Mouse (Mus musculus) CH12.LX (cell line): ENCODE results near the gene Krt20. TPM values are rescaled to one million over a fixed set of nuclear protein-coding genes. Genes with fewer than 3 reads are reported as not detected.

Source experiments
- DNase-seq: peaks from one replicate; pipeline ENCODE4 v3.0.0-alpha.2; 2013; ENCODE audit errors: extremely low read depth
- H3K27ac ChIP-seq: 2 replicates; pipeline ENCODE4 v1.5.1; 2012; ENCODE audit warnings: low read depth, mild to moderate bottlenecking, control low read depth, moderate library complexity; ENCODE audit not compliant: insufficient read depth
- H3K27me3 ChIP-seq: replicated peaks from 2 replicates; pipeline ENCODE3; 2012; ENCODE audit warnings: inconsistent platforms
- H3K36me3 ChIP-seq, 2 experiments: replicated peaks in 1 of 2; 2 replicates each; pipeline versions ENCODE3 to v1.6.1; 2012; ENCODE audit warnings: inconsistent platforms in 1 of 2, low read length in 1 of 2, mild to moderate bottlenecking in 1 of 2, mixed read lengths in 1 of 2, moderate library complexity in 1 of 2; ENCODE audit not compliant: control insufficient read depth in 1 of 2, insufficient read depth in 1 of 2
- H3K4me1 ChIP-seq, 2 experiments: 2 replicates each; pipeline ENCODE4 v1.6.1; 2012; ENCODE audit warnings: inconsistent platforms in 1 of 2, moderate library complexity in 1 of 2; ENCODE audit not compliant: insufficient read depth in 2 of 2, control insufficient read depth in 1 of 2
- H3K4me2 ChIP-seq: 2 replicates; pipeline ENCODE4 v1.6.1; 2012; ENCODE audit warnings: low read depth, mild to moderate bottlenecking, control low read depth; ENCODE audit not compliant: poor library complexity, insufficient read depth, severe bottlenecking
- H3K4me3 ChIP-seq, 3 experiments: fragments of 150-350 bp in 1 of 3; sonication (generic) in 1 of 3; replicated peaks in 1 of 3; 2 replicates each; pipeline versions ENCODE3 to v1.5.1; 2011 to 2012; ENCODE audit warnings: low read depth in 2 of 3, low read length in 2 of 3, mild to moderate bottlenecking in 2 of 3, moderate library complexity in 2 of 3, control low read depth in 1 of 3, improper control_type of control experiment in 1 of 3, inconsistent platforms in 1 of 3, mixed read lengths in 1 of 3; ENCODE audit not compliant: poor library complexity in 1 of 3
- H3K79me2 ChIP-seq: replicated peaks from 2 replicates; pipeline ENCODE4 v1.6.1; 2012; ENCODE audit warnings: mild to moderate bottlenecking, moderate library complexity; ENCODE audit not compliant: control insufficient read depth, poor library complexity, insufficient read depth, severe bottlenecking; ENCODE audit errors: extremely low read depth
- H3K9ac ChIP-seq: 2 replicates; pipeline ENCODE4 v1.6.1; 2012; ENCODE audit warnings: low read depth, mild to moderate bottlenecking, control low read depth, moderate library complexity; ENCODE audit not compliant: insufficient read depth
- H3K9me3 ChIP-seq: replicated peaks from 2 replicates; pipeline ENCODE3; 2012; ENCODE audit warnings: low read length, inconsistent platforms, mixed read lengths
- CHD2 ChIP-seq: IDR thresholded peaks from 2 replicates; pipeline ENCODE4 v1.6.1; 2011; ENCODE audit warnings: low read length, improper control_type of control experiment
- CTCF ChIP-seq, 2 experiments: IDR thresholded peaks in 1 of 2; conservative IDR thresholded peaks in 1 of 2; 2 replicates each; pipeline ENCODE4 v1.5.1; 2011 to 2012; ENCODE audit warnings: low read depth in 2 of 2, low read length in 2 of 2, improper control_type of control experiment in 1 of 2, inconsistent platforms in 1 of 2, mild to moderate bottlenecking in 1 of 2, moderate library complexity in 1 of 2
- E2F4 ChIP-seq: IDR thresholded peaks from 2 replicates; pipeline ENCODE4 v1.6.1; 2011; ENCODE audit warnings: low read depth, low read length, improper control_type of control experiment; ENCODE audit not compliant: insufficient replicate concordance
- ELF1 ChIP-seq: IDR thresholded peaks from 2 replicates; pipeline ENCODE4 v1.6.1; 2014; ENCODE audit warnings: low read depth, mild to moderate bottlenecking, inconsistent platforms, low read length, improper control_type of control experiment
- EP300 ChIP-seq: IDR thresholded peaks from 2 replicates; pipeline ENCODE4 v1.6.1; 2011; ENCODE audit warnings: low read length, improper control_type of control experiment
- GABPA ChIP-seq: IDR thresholded peaks from 2 replicates; pipeline ENCODE4 v1.6.1; 2012; ENCODE audit warnings: low read depth, low read length, improper control_type of control experiment, inconsistent platforms; ENCODE audit not compliant: insufficient replicate concordance
- HCFC1 ChIP-seq: IDR thresholded peaks from 2 replicates; pipeline ENCODE4 v1.6.1; 2012; ENCODE audit warnings: low read depth, mild to moderate bottlenecking, inconsistent platforms, low read length, improper control_type of control experiment
- JUND ChIP-seq: conservative IDR thresholded peaks from 2 replicates; pipeline ENCODE4 v1.6.1; 2011; ENCODE audit warnings: low read depth, low read length, improper control_type of control experiment
- KAT2A ChIP-seq: IDR thresholded peaks from 2 replicates; pipeline ENCODE4 v1.6.1; 2012; ENCODE audit warnings: low read length, improper control_type of control experiment, inconsistent platforms; ENCODE audit not compliant: insufficient replicate concordance
- MAFK ChIP-seq: IDR thresholded peaks from 2 replicates; pipeline ENCODE4 v1.6.1; 2011; ENCODE audit warnings: low read length, improper control_type of control experiment; ENCODE audit not compliant: insufficient replicate concordance
- MAX ChIP-seq: IDR thresholded peaks from 2 replicates; pipeline ENCODE4 v1.6.1; 2011; ENCODE audit warnings: low read length, improper control_type of control experiment
- MAZ ChIP-seq: IDR thresholded peaks from 2 replicates; pipeline ENCODE4 v1.6.1; 2012; ENCODE audit warnings: low read depth, mild to moderate bottlenecking, inconsistent platforms, low read length, improper control_type of control experiment, moderate library complexity
- MEF2A ChIP-seq: IDR thresholded peaks from 2 replicates; pipeline ENCODE4 v1.6.1; 2014; ENCODE audit warnings: low read depth, mild to moderate bottlenecking, inconsistent platforms, low read length, improper control_type of control experiment, borderline replicate concordance
- MYC ChIP-seq: IDR thresholded peaks from 2 replicates; pipeline ENCODE4 v1.6.1; 2011; ENCODE audit warnings: low read depth, mild to moderate bottlenecking, improper control_type of control experiment, low read length
- NRF1 ChIP-seq: IDR thresholded peaks from 2 replicates; pipeline ENCODE4 v1.6.1; 2014; ENCODE audit warnings: low read depth, mild to moderate bottlenecking, inconsistent platforms, low read length, improper control_type of control experiment, moderate library complexity
- PAX5 ChIP-seq: IDR thresholded peaks from 2 replicates; pipeline ENCODE4 v1.6.1; 2012; ENCODE audit warnings: low read length, inconsistent platforms, mixed read lengths
- POLR2AphosphoS2 ChIP-seq: IDR thresholded peaks from 2 replicates; pipeline ENCODE4 v1.6.1; 2011; ENCODE audit warnings: low read depth, low read length, improper control_type of control experiment
- TBP ChIP-seq: conservative IDR thresholded peaks from 2 replicates; pipeline ENCODE4 v1.6.1; 2011; ENCODE audit warnings: low read depth, low read length, improper control_type of control experiment
- TCF12 ChIP-seq: IDR thresholded peaks from 2 replicates; pipeline ENCODE4 v1.6.1; 2014; ENCODE audit warnings: low read depth, mild to moderate bottlenecking, inconsistent platforms, low read length, improper control_type of control experiment
- UBTF ChIP-seq: IDR thresholded peaks from 2 replicates; pipeline ENCODE4 v1.6.1; 2012; ENCODE audit warnings: low read depth, mild to moderate bottlenecking, inconsistent platforms, low read length, improper control_type of control experiment, moderate library complexity
- USF2 ChIP-seq: conservative IDR thresholded peaks from 2 replicates; pipeline ENCODE4 v1.6.1; 2011; ENCODE audit warnings: low read depth, low read length, improper control_type of control experiment
- ZC3H11A ChIP-seq: IDR thresholded peaks from 2 replicates; pipeline ENCODE4 v1.6.1; 2012; ENCODE audit warnings: low read depth, mild to moderate bottlenecking, inconsistent platforms, low read length, improper control_type of control experiment
- ZKSCAN1 ChIP-seq: IDR thresholded peaks from 2 replicates; pipeline ENCODE4 v1.6.1; 2012; ENCODE audit warnings: low read depth, inconsistent platforms, low read length, improper control_type of control experiment, borderline replicate concordance
- ZNF384 ChIP-seq: IDR thresholded peaks from 2 replicates; pipeline ENCODE4 v1.6.1; 2012; ENCODE audit warnings: low read depth, low read length, improper control_type of control experiment, inconsistent platforms
- dilution Hi-C: fragments of 300-500 bp; cut with MboI; formaldehyde crosslinking; loops from 2 replicates; pipeline ENCODE4 v1.14.3; 2020; ENCODE audit warnings: low sequenced_read_pairs; ENCODE audit not compliant: extremely low pct_unique_long_range_greater_than_20kb, extremely low pct_ligation_motif_present
- in situ Hi-C: fragments of 300-500 bp; cut with MboI; formaldehyde crosslinking; loops from 3 replicates; pipeline ENCODE4 v1.14.3; 2019; ENCODE audit warnings: low sequenced_read_pairs, low pct_ligation_motif_present, low pct_unique_long_range_greater_than_20kb, mixed read lengths
- polyA plus RNA-seq: library from polyadenylated mRNA; unstranded; fragments of >175 nt; gene quantifications from 2 replicates; pipeline ENCODE4 v1.2.1, GENCODE M21; 2012; ENCODE audit warnings: low read depth; ENCODE audit not compliant: insufficient read length
- total RNA-seq, 2 experiments: library from RNA; depleted of rRNA; stranded (reverse); fragments of 300-350 nt in 1 of 2; fragments of >200 nt in 1 of 2; gene quantifications; 2 replicates each; pipeline ENCODE4 v1.2.3; 2012 to 2014

The Krt20 gene
- total and polyA plus RNA-seq, 3 experiments = not detected

DNA sequence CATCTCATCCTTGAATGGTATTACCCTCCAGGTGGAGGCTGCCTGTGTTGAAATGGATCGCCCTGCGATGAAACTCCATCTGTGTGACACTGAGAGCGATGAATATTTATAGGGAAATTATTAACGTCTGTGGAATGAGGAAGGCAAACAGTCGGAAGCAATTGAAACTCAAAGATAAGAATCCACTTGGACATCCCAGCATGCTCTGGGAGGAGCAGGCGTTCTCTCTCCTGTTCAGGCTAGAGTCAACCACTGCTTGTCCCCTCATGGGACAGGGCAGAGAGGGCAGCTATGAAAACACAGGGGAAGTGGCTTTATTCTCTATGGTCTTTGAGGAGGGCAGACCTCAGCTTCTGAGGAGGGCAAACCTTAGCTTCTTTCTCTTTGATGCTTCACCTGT, 35.5 kb upstream of the Krt20 start:
- in situ Hi-C loops = no loop called here
- Histone ChIP-seq H3K9me3 (no peaks in the 10 kb centered on the region), H3K27ac (no peak overlapping the region), H3K27me3 (peaks cover 89% of the 10 kb centered on the region), H3K4me3 (no peak overlapping the region), H3K9ac (no peak overlapping the region), H3K36me3 (no peaks in the 10 kb centered on the region), H3K79me2 (no peaks in the 10 kb centered on the region), H3K4me1 (no peaks in the 10 kb centered on the region), H3K4me2 (no peak overlapping the region)
- TF ChIP-seq CHD2 (no peak), E2F4 (no peak), EP300 (no peak), TCF12 (no peak), JUND (no peak), HCFC1 (no peak), GABPA (no peak), MAX (no peak), ZNF384 (no peak), ZKSCAN1 (no peak), USF2 (no peak), CTCF (conservative IDR thresholded peaks at IDR 0.05 in 1 of 2, IDR thresholded peaks at IDR 0.05 in 1 of 2; ENCODE audit: low read depth in 2 of 2, low read length in 2 of 2) (no peak), MAZ (no peak), MYC (no peak), ELF1 (no peak)
- dilution Hi-C loops = no loop called here
- no peak for DNase-seq

DNA sequence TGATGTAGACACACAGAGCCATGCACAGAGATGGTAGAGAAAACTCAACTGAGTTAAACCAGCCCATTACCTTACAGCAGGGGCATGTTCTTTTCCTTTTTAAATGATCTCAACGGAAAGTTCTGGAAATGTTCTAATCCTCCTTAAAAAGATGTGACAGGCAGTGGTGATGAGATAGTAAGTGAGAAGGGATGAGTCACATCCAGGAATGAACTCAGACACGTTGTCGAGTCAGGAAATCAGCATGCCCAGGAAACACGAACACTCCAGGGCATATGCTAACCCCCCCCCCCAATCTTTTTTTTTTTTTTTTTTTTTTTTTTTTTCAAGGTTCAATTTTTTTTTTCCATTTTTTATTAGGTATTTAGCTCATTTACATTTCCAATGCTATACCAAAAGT, 34.5 kb upstream of the Krt20 start:
- Histone ChIP-seq H3K4me3 (no peak overlapping the region), H3K4me1 (no peaks in the 10 kb centered on the region), H3K4me2 (no peak overlapping the region), H3K36me3 (no peaks in the 10 kb centered on the region), H3K9ac (no peak overlapping the region), H3K27ac (no peak overlapping the region), H3K79me2 (no peaks in the 10 kb centered on the region), H3K27me3 (peaks cover 89% of the 10 kb centered on the region), H3K9me3 (no peaks in the 10 kb centered on the region)
- in situ Hi-C loops (no loop called here), dilution Hi-C loops (no loop called here)
- no peak for TF ChIP-seq MEF2A
- TF ChIP-seq NRF1 = no peak
- TF ChIP-seq UBTF = no peak
- TF ChIP-seq ZNF384 = no peak
- TF ChIP-seq POLR2AphosphoS2 = no peak
- no peak for TF ChIP-seq TCF12
- no peak for TF ChIP-seq CHD2
- TF ChIP-seq TBP = no peak
- no peak for TF ChIP-seq JUND
- TF ChIP-seq PAX5 = no peak
- no peak for TF ChIP-seq MAFK
- TF ChIP-seq KAT2A = no peak
- TF ChIP-seq ZC3H11A = no peak
- TF ChIP-seq GABPA = no peak
- no peak for DNase-seq
